Mouse (Mus musculus) T-helper 17 cell (primary cell): ENCODE data around the gene Lin9.

Experiments
- in situ Hi-C, 2 experiments: fragments of 300-600 bp; cut with MboI, MseI; formaldehyde crosslinking; loops; 1 replicate in 1 of 2; 2 replicates in 1 of 2; pipeline ENCODE4 v1.15.1; 2025; ENCODE audit warnings: high pct_unique_total_duplicates in 2 of 2

Gene Lin9

DNA sequence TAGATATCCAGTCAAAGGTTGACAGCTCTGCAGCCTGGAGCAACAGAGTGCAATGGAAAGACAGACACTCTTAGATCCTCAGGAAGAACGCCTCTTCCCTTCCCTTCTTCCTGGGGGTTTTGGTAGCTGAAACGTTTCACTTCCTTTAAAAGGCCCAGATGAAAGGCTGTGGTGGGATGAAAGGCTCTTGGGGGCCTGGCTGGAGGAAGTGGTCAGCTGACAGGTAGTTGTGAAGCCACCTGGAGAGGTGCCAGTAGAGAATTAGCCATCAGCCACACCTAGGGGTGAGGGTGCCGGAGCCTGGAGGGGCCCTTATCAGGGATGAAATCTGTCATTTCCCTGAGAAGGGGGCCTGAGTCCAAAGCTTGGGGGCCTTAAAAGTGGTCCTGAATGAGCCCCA lies 66.4 kb downstream of the Lin9 start:
- in situ Hi-C loops = no loop called here

DNA sequence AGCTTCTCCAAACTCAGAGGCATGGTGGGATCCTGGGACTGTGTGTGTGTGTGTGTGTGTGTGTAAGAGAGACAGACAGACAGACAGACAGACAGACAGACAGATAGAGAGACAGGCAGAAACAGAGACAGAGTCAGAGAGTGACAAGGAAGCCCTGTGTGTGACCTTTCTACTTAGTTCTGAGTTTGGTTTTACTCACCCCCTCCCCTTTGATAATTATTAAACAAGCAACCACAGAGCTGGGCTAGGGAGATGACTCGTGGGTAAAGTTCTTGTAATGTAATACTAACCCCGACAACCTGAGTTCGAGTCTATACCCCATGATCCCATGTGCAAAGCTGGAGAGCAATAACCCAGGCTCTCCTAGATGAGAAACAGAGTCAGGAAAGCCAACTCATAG lies 66.9 kb downstream of the Lin9 start:
- in situ Hi-C loops = no loop called here

DNA sequence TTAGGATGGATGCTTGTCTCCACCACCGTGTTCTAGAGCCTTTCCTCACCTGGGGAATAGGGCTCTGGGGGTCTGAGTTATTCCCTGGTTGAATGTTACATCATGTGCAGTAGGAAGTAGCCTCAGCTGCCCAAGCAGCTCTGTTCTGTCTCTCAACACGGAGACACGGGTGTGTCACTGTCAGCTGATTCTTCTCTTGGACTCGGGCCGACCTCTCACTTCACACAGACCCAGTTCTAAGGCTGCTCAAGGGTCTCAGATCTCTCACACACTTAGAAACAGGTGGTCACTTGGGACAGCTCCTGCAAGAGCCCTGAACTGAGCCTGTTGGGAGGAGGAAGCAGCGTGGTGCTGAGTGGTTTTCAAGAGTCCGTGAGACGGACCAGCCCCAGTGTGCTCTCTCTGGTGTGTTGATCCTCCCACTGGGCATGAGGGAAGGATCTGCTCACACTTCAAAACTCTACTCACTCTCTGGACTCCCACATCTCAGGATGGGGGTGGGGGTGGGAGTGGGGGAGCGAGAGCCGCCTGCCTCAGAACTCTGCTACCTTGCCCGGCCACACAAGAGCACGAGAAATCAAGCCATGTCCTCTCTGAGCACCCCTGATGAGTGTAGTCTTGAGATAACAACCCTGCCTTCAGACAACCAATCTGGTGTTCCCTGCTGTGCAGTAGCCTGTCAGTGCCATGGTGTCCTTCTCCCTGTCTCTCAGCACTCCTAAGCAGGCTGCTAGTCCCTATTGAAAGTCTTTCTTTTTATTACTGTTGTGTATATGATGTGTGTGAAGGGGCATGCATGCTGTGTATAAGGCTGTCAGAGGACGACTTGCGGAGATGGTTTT lies 68.2 kb downstream of the Lin9 start:
- in situ Hi-C loops = no loop called here

DNA sequence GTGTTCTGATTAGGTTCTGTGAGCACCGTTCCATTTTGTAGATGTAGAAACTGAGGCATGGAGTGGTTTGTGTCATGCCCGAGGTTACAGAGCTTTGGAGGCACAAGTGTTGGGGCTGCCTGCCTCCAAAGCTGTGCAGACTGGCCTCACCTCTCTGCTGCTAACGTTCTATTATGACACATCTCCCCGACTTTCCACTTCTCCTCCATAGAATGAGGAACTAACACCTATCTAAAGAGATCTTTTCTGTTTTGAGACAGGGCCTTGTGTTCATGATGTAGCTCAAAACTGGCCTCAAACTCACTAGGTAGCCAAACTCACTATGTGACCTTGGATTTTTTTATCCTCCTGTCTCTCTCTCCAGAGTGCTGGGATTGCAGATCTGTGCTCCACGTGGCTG lies 77.8 kb downstream of the Lin9 start:
- in situ Hi-C loops = loop anchor here (5.0 kb wide), 1 partner anchor 49 kb away; no protein-coding TSS in a partner anchor

DNA sequence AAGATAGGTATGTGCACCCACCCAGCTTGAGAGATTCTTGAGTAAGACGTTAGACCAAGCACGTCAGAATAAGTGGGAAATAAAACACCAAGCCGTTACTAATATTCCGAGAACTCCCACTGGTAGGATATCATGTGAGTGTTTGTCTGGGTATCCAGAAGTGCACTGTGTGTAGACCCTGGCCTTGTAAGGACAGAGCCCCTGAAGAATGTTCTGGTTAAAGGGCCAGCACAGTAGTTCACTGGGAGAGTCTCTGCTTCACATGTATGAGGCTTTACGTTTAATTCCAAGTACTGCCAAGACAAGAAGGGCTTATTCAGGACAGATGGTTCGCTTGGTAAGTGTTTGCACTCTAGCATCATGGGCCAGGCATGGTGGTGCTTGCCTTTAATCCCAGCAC lies 78.5 kb downstream of the Lin9 start:
- in situ Hi-C loops = loop anchor here (5.0 kb wide), 1 partner anchor 48 kb away; no protein-coding TSS in a partner anchor

DNA sequence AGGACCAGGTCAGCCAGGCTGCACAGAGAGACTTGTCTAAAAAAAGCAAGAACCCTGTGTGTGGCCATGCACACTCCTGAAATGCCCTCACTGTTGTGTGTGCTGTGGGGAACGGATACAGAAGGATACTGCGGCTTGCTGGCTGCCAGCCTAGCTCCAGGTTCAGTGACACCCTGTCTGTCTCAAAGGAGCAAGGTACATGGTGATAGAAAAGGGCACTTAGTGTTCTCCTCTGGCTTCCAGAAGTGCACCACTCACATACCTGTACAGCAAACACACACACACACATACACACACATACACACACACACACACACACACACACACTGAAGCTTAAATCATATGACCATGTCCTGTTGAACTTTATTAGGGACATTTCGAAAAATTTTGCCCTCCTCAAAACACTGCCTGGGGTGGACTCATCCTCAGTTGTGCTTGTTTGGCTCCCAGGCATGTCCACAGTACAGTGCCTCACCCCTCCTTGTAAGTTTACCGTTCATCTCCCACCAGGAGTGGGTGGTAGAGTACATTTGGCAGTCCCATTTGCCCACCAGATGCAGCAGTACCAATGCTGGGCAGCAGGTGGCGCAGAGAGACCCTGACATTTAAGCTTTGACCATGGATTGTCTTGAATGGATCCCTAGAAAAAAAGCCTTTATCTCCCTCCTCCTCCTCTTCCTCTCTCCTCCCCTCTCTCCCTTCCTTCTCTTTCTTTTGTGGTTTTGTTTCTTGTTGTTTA lies 79.2 kb downstream of the Lin9 start:
- in situ Hi-C loops = loop anchor here (5.0 kb wide), 1 partner anchor 47 kb away; no protein-coding TSS in a partner anchor

DNA sequence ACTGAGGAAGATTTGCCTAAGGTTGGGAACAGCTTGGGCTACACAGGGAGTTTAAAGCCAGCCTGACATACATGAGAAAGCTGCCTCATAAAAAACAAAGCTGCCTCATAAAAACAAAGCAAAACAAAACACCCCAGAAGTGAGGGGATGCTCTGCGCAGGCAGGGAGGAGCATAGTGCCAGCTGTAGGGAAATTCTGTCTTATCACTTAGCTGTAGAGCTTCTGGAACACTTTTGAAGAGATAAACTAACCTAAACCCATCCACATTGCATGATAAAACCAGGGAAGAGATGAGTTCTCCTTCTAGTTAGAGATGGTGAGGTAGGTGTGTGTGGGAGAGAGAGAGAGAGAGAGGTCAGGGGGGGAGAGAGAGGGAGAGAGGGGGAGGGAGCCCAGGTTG lies 81.7 kb downstream of the Lin9 start:
- in situ Hi-C loops = no loop called here

DNA sequence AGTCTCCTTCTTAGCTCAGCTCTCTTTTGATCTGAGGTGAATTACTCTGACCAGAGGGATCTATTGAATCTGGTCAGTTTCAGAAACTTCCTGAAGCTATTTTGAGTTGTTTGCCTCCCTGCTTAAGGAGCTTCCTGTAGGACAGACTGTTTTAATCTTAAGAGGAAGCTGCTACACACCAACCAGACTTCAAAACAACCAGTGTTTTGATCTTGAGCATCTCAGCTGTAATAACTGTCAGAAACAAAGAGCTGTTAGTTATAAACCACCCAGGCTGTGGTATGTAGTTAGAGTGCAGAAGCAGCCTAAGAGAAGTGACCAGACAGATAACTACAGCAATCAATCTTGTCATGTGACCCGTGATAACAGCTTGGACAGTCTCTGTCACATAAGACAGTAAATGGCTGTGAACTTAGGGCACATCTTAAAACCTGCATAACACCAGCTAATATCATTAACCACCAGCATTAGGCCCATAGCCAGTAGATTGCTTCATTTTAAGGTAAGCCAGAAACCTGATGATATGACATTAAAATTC lies 82.8 kb downstream of the Lin9 start:
- in situ Hi-C loops = no loop called here

DNA sequence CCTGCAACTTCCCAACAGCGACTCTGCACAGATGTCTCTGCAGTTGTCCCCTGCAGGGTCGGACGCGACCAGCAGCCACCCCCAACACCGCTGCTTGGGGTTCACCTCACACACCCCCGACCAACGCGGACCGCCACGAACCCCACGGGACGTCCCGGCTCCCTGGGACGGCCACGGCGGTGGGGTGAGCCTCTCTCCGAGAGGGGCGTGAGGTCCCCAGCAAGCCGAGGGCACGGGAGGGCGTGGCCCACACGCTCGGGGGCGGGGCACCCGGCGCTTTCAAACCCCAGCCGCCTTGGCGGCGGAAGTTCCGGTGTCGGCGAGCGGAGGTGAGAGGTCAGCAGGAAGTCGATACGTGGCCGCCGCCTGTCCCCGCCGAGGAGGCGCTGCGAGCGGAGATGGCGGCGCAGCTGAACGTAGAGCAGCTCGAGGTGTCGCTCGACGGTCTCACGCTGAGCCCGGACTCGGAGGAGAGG lies 84.8 kb downstream of the Lin9 start, which contains the start of gene Acbd3:
Gene Acbd3, plus strand, starts transcription at position 340 of the 476 bp plus-strand sequence.
- in situ Hi-C loops = loop anchor here in 1 of 2 experiments (25.0 kb wide), 1 partner anchor 1787 kb away; the partner anchor contains the start of gene Capn2

DNA sequence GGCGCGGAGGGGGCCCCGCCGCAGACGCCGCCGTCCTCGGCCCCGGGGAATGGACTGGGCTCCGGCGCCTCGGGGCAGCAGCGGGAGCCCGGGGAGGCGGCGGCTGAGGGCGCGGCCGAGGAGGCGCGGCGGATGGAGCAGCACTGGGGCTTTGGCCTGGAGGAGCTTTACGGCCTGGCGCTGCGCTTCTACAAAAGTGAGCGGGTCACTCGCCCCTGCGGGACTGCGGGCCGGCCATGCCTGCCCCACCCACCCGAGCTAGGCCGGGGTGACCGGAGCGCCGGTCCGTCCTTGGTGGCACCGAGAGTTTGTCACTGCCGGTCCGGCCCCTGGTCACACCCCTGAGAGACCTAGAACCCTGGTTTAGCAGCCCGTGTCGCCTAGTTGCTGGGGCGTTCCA lies 85.2 kb downstream of the Lin9 start:
- in situ Hi-C loops = loop anchor here in 1 of 2 experiments (25.0 kb wide), 1 partner anchor 1786 kb away; the partner anchor contains the start of gene Capn2

DNA sequence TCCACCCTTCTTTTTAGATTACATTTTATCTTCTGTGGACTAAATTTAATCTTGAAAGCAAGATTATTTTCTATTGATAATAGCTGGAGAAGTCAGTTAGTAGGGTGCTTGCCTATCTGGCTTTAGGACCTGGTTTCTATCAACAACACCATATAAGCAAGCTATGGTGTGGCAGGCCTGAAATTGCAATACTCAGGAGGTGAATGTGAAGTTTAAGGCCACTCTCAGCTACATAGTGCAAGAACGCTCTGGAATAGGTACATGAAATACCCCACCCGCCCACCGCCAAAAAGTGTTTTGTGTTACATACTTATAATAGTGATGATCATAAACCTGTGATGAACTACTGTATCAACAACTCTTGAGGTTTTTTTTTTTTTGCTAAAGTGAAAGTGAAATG lies 88.3 kb downstream of the Lin9 start:
- in situ Hi-C loops = loop anchor here in 1 of 2 experiments (25.0 kb wide), 1 partner anchor 1783 kb away; the partner anchor contains the start of gene Capn2
